Mouse (Mus musculus) T-helper 1 cell (primary cell): ENCODE measurements around the gene Fam122c.

Source experiments
- in situ Hi-C: fragments of 300-600 bp; cut with MboI, MseI; formaldehyde crosslinking; loops from one replicate; pipeline ENCODE4 v1.15.1; 2025; ENCODE audit warnings: high pct_unique_total_duplicates

The Fam122c gene

DNA sequence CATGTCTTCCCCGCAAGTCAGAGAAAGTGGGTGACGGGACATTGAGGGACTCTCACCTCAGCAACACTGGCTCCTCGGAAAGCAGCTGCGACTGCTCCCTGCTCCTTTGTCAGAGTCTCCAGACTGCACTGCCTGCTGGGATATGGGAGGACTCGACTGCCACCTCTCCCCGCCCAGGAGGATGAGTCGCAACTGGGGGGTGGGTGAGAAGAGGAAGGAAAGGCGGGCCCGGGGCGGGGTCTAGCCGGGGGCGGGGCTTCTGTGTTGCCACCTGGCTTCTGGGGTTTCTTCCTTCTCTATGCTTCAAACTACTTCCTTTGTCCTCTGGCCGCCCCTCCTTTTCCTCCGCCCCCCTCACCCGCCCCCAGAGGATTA is 97.1 kb downstream of the Fam122c start, which contains the start of gene Mospd1:
Gene Mospd1 (minus strand): TSS at position 137 of the 375 bp plus-strand sequence.
- in situ Hi-C loops, result no loop called here
